Mouse (Mus musculus): ENCODE measurements around the gene Retnla.
"Not testable (repeated sequence)": the region's sequence is repeated elsewhere in the genome, so short reads cannot be mapped to it uniquely, and the experiment has no call there.

- not testable (repeated sequence) for TF ChIP-seq CTCF (IDR thresholded peaks at IDR 0.05; ENCODE audit: low read depth, low read length); EP300 (IDR thresholded peaks at IDR 0.05; ENCODE audit: insufficient read depth, low read depth, low read length)
These were observed 8.7 kb upstream of the Retnla start for GRCm38 (mm10) chr16:48833626-48834025.

Data from ES-Bruce4 (cell line).